In genomic region chr4:61822541-61822940, GRCm38 (mm10) we compare ENCODE assay signal across 39 mouse cellular contexts. TPM values are rescaled to one million over a fixed set of nuclear protein-coding genes. Genes with fewer than 3 reads are reported as not detected.
"Had no signal": no experiment of that assay in that cellular context is flagged by ENCODE, and none has a peak within 500 bp of the region (broad histone marks: within the 10 kb centered on the region; RNA-seq: fewer than 3 reads in every experiment).

No protein-coding gene starts in this region.

RNA-seq across cellular contexts. Expression of gene Mup5, which starts 12.5 kb away (rescaled TPM):
- total RNA-seq: left cerebral cortex, postnatal 4 days; megakaryocyte progenitor cell, adult 5-6 weeks; megakaryocyte, adult 5-6 weeks; megakaryocyte-erythroid progenitor cell, adult 5-6 weeks; midbrain, postnatal 0 days; monocyte, adult 5-6 weeks had no signal
- polyA plus RNA-seq: limb, embryonic 10.5 days; limb, embryonic 11.5 days; limb, embryonic 12.5 days; limb, embryonic 13.5 days; limb, embryonic 14.5 days; limb, embryonic 15.5 days; liver, embryonic 11.5 days; liver, embryonic 12.5 days; liver, embryonic 13.5 days; liver, embryonic 14.5 days; liver, embryonic 15.5 days; liver, embryonic 16.5 days; liver, postnatal 0 days; lung, adult 2 months; lung, embryonic 14.5 days; lung, embryonic 15.5 days; lung, embryonic 16.5 days; lung, postnatal 0 days; macrophage; midbrain, embryonic 10.5 days; midbrain, embryonic 11.5 days; midbrain, embryonic 12.5 days; midbrain, embryonic 13.5 days; midbrain, embryonic 14.5 days; midbrain, embryonic 15.5 days; midbrain, embryonic 16.5 days; midbrain, postnatal 0 days; myocyte; neural tube, embryonic 11.5 days; neural tube, embryonic 12.5 days had no signal

RNA-seq across cellular contexts. Expression of gene Mup19, which starts 40.5 kb away (rescaled TPM):
- total RNA-seq: left cerebral cortex, postnatal 10 days; left cerebral cortex, postnatal 14 days; left cerebral cortex, postnatal 25 days; left cerebral cortex, postnatal 36 days; left cerebral cortex, postnatal 4 days; megakaryocyte progenitor cell, adult 5-6 weeks; megakaryocyte, adult 5-6 weeks; megakaryocyte-erythroid progenitor cell, adult 5-6 weeks; midbrain, postnatal 0 days; monocyte, adult 5-6 weeks had no signal
- polyA plus RNA-seq: limb, embryonic 10.5 days; limb, embryonic 13.5 days; liver, embryonic 11.5 days; liver, embryonic 12.5 days; liver, embryonic 13.5 days; liver, embryonic 14.5 days; liver, embryonic 15.5 days; liver, embryonic 16.5 days; liver, postnatal 0 days; lung, adult 2 months; lung, embryonic 14.5 days; lung, embryonic 15.5 days; lung, embryonic 16.5 days; lung, postnatal 0 days; macrophage; midbrain, embryonic 10.5 days; midbrain, embryonic 11.5 days; midbrain, embryonic 12.5 days; midbrain, embryonic 13.5 days; midbrain, embryonic 14.5 days; midbrain, embryonic 15.5 days; midbrain, embryonic 16.5 days; midbrain, postnatal 0 days; myocyte; neural tube, embryonic 11.5 days; neural tube, embryonic 12.5 days had no signal
